Mouse (Mus musculus) WW6 (cell line): ENCODE results near the gene Mllt3.

ENCODE experiments used
- DNase-seq: peaks from one replicate; pipeline ENCODE4 v3.0.0-alpha.2; 2013; ENCODE audit warnings: low read depth, low spot score

Gene Mllt3

GRCm38 (mm10) chr4:88033216-88033653 lies at the start of gene Mllt3:
Gene Mllt3 (minus strand): TSS chr4:88033364.
- peak; percentile 84 for DNase-seq

- DNase-seq: no peak
Measured at GRCm38 (mm10) chr4:88082381-88082780, 49.2 kb upstream of the Mllt3 start.

GRCm38 (mm10) chr4:88081885-88082284 lies 48.7 kb upstream of the Mllt3 start:
- no peak for DNase-seq

- DNase-seq: no peak
Measured at GRCm38 (mm10) chr4:88081417-88081816, 48.3 kb upstream of the Mllt3 start.

- no peak for DNase-seq
Measured at GRCm38 (mm10) chr4:88078983-88079382, 45.8 kb upstream of the Mllt3 start.

GRCm38 (mm10) chr4:88075388-88075787 lies 42.2 kb upstream of the Mllt3 start:
- no peak for DNase-seq

GRCm38 (mm10) chr4:88046280-88046679 lies 13.1 kb upstream of the Mllt3 start:
- DNase-seq: no peak

GRCm38 (mm10) chr4:88045151-88045550 lies 12.0 kb upstream of the Mllt3 start:
- no peak for DNase-seq

- DNase-seq: no peak
Measured at GRCm38 (mm10) chr4:88035361-88035760, 2.2 kb upstream of the Mllt3 start.

GRCm38 (mm10) chr4:88034387-88035157 lies 1.4 kb upstream of the Mllt3 start:
- no peak for DNase-seq

GRCm38 (mm10) chr4:88033729-88034386 lies 694 bp upstream of the Mllt3 start:
- no peak for DNase-seq

GRCm38 (mm10) chr4:88032151-88033098 lies 739 bp downstream of the Mllt3 start:
- DNase-seq: no peak

GRCm38 (mm10) chr4:88031211-88032150 lies 1.7 kb downstream of the Mllt3 start:
- no peak for DNase-seq

GRCm38 (mm10) chr4:88023567-88023966 lies 9.6 kb downstream of the Mllt3 start:
- no peak for DNase-seq

GRCm38 (mm10) chr4:88022623-88023022 lies 10.5 kb downstream of the Mllt3 start:
- no peak for DNase-seq

GRCm38 (mm10) chr4:88020421-88020820 lies 12.7 kb downstream of the Mllt3 start:
- no peak for DNase-seq

GRCm38 (mm10) chr4:88019645-88020044 lies 13.5 kb downstream of the Mllt3 start:
- no peak for DNase-seq

GRCm38 (mm10) chr4:88017452-88018350 lies 15.5 kb downstream of the Mllt3 start:
- no peak for DNase-seq

- no peak for DNase-seq
Measured at GRCm38 (mm10) chr4:88015765-88016164, 17.4 kb downstream of the Mllt3 start.

- DNase-seq: no peak
Measured at GRCm38 (mm10) chr4:88015261-88015660, 17.9 kb downstream of the Mllt3 start.
